Mouse (Mus musculus) small intestine, adult 2 months (tissue): ENCODE results near the gene Prdm8.

Source experiments
- CTCF ChIP-seq: fragments of 200-500 bp; IDR thresholded peaks from 2 replicates; pipeline ENCODE4 v1.5.1; 2012; ENCODE audit warnings: low read depth, mild to moderate bottlenecking, control low read depth, inconsistent platforms, low read length, moderate library complexity, mixed read lengths; ENCODE audit not compliant: insufficient replicate concordance, insufficient read length; ENCODE audit errors: extremely low read depth
- POLR2A ChIP-seq: fragments of 200-500 bp; IDR thresholded peaks from 2 replicates; pipeline ENCODE4 v1.6.1; 2012; ENCODE audit warnings: low read depth, mild to moderate bottlenecking, control low read depth, inconsistent platforms, low read length, moderate library complexity

DNA sequence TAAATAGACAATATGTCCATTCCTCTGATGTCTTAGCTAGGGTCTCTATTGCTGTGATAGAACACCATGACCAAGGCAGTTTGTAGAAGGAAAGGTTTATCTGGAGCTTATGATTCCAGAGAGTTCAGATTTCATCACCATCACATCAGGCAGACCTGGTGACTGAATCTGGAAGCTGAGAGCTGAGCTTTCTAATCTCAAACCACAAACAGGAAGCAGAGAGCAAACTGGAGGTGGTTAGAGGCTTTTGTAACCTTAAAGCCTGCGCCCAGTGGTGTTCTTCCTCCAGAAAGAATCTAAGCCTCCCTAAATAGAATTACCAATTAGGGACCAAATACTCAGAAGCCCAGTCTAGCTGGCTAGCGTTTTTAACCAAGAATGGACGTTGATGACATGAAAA is 20.1 kb upstream of the Prdm8 start:
- TF ChIP-seq CTCF (no peak), POLR2A (no peak)
